Comparison of ENCODE assay signal across 9 mouse cellular contexts in the genomic region with DNA sequence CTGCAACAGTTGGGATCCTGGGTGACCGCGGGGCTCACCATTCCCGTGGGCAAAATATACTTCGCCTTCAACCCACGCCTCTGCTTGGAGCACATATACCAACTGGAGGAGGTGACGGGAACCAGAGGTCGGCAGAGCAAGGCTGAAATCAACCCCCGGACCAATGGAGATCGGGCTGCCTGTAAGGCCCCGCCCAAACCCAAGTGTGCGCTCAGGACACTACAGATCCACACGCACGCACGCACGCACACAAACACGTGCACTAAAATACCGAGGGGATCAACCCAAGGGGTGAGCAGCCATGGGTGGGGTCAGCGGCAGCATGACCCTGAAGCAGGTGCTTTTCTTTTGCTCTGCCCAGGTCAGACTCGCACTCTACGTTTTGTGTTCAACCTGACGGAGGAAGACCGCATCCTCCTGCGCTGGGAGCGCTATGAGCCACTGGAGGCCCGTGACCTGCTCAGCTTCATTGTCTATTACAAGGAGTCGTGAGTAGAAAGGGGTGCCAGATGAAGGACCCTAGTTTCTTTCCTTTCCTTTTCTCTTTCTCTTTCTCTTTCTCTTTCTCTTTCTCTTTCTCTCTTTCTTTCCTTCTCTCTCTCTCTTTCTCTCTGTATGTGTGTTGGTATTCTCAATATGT. TPM values are rescaled to one million over a fixed set of nuclear protein-coding genes. Genes with fewer than 3 reads are reported as not detected.
DNase-seq lines count a peak whose midpoint lies in the region; ATAC-seq and TF ChIP-seq lines count a peak whose summit lies in the region.
"Had no signal": no experiment of that assay in that cellular context is flagged by ENCODE, and none has a peak within 500 bp of the region (broad histone marks: within the 10 kb centered on the region; RNA-seq: fewer than 3 reads in every experiment).

No protein-coding gene starts in this region.

- H3K4me3 ChIP-seq in E14TG2a.4 (replicated peaks; ENCODE audit: low read length), result peak overlapping the region; percentile 60
- H3K4me3 ChIP-seq in forebrain, postnatal 0 days (ENCODE audit: low read depth, low read length), result peak overlapping the region; percentile 27
- H3K4me3 ChIP-seq in macrophage (ENCODE audit: inconsistent target), result peak overlapping the region; percentile 24
- H3K4me3 ChIP-seq: myocyte had no signal

- H3K4me1 ChIP-seq in E14TG2a.4 (replicated peaks; ENCODE audit: low read depth, low read length), result peaks cover 31% of the 10 kb centered on the region
- peaks cover 6% of the 10 kb centered on the region; the same call in 1 of the 2 replicates for H3K4me1 ChIP-seq in forebrain, postnatal 0 days (ENCODE audit: insufficient read depth)

- no peak for TF ChIP-seq CTCF in E14TG2a.4 (conservative IDR thresholded peaks at IDR 0.05; ENCODE audit: low read length)
- no peak for TF ChIP-seq CTCF in forebrain, postnatal 0 days (IDR thresholded peaks at IDR 0.05; ENCODE audit: low read depth)

- no peaks in the 10 kb centered on the region for H3K36me3 ChIP-seq in E14TG2a.4 (ENCODE audit: insufficient read depth, low read length)
- no peaks in the 10 kb centered on the region for H3K36me3 ChIP-seq in forebrain, postnatal 0 days (ENCODE audit: insufficient read depth)
- H3K36me3 ChIP-seq in macrophage (ENCODE audit: inconsistent target), result no peaks in the 10 kb centered on the region

- no peak overlapping the region for H3K9ac ChIP-seq in forebrain, postnatal 0 days

- peak overlapping the region; percentile 44 for H3K4me2 ChIP-seq in forebrain, postnatal 0 days (ENCODE audit: low read depth)

- no peaks in the 10 kb centered on the region for H3K79me2 ChIP-seq in macrophage (ENCODE audit: inconsistent target)

- no peak for ATAC-seq in forebrain, postnatal 0 days

- no peak overlapping the region for H3K27ac ChIP-seq in forebrain, postnatal 0 days (ENCODE audit: low read depth, low read length)
- H3K27ac ChIP-seq in macrophage, result no peak overlapping the region

- H3K27me3 ChIP-seq in E14TG2a.4 (ENCODE audit: insufficient read depth, low read length), result peaks cover 100% of the 10 kb centered on the region
- H3K27me3 ChIP-seq in forebrain, postnatal 0 days (ENCODE audit: insufficient read depth, low read length), result peaks cover 10% of the 10 kb centered on the region

- intact Hi-C loops in heart, postnatal 10 days (cut with DNase I), result no loop called here

- no peaks in the 10 kb centered on the region for H3K9me3 ChIP-seq in E14TG2a.4 (ENCODE audit: low read length)
- H3K9me3 ChIP-seq in forebrain, postnatal 0 days (ENCODE audit: low read length), result no peaks in the 10 kb centered on the region

- peak; percentile 90 for DNase-seq in heart, adult 11 months
- no peak for DNase-seq in heart, postnatal 10 days
- no peak for DNase-seq in forebrain, postnatal 0 days
- DNase-seq in right cerebral cortex, postnatal 10 days (ENCODE audit: low spot score in 2 of 2), result no peak
- DNase-seq in right cerebral cortex, postnatal 36 days (ENCODE audit: low spot score in 2 of 2), result no peak
- no peak for DNase-seq in thymus, postnatal 10 days (ENCODE audit: low spot score in 2 of 2)

- 4% methylated on average over 26 of the region's 26 CpGs for WGBS in forebrain, postnatal 0 days
- WGBS in macrophage (ENCODE audit: missing documents), result 1% methylated on average over 20 of the region's 26 CpGs

RNA-seq across cellular contexts. Expression of a gene that starts 7.4 kb away (rescaled TPM):
- total RNA-seq in heart, postnatal 10 days (2021), result under 1 TPM; 0.20 to 0.55 TPM
- 0.54 and 8.7 TPM in 2 replicates for total RNA-seq in forebrain, postnatal 0 days (2014; rRNA removed)
- 0.23 TPM in 2 replicates for polyA plus RNA-seq in forebrain, postnatal 0 days (2015; fragmentation: Nextera tagmentation; extraction: Ambion mirVana)
- total RNA-seq in macrophage (2018; cell fraction: chromatin; rRNA removed), result 1 to 10 TPM in 1 of 26 experiments, under 1 TPM in 7, not detected in 18; 0.12 to 1.4 (median 0.26) TPM
- under 1 TPM in 3 of 26 experiments, not detected in 23; 0.03 to 0.05 (median 0.03) TPM for total RNA-seq in macrophage (2018; cell fraction: cytosol; rRNA removed)
- total RNA-seq in macrophage (2018; cell fraction: nucleus; rRNA removed), result 1 to 10 TPM in 1 of 26 experiments, under 1 TPM in 9, not detected in 16; 0.10 to 1.8 (median 0.19) TPM
- not detected in 3 replicates for polyA plus RNA-seq in macrophage (2018)
- polyA plus RNA-seq: myocyte had no signal

RNA-seq across cellular contexts. Expression of a gene that starts 9.2 kb away (rescaled TPM):
- total RNA-seq in heart, postnatal 10 days (2021), result under 1 TPM; 0.15 to 0.29 TPM
- 1.5 and 2.2 TPM in 2 replicates for total RNA-seq in forebrain, postnatal 0 days (2014; rRNA removed)
- polyA plus RNA-seq in forebrain, postnatal 0 days (2015; fragmentation: Nextera tagmentation; extraction: Ambion mirVana), result 1.7 and 2.9 TPM in 2 replicates
- not detected for total RNA-seq in macrophage (2018; cell fraction: chromatin; rRNA removed)
- total RNA-seq in macrophage (2018; cell fraction: cytosol; rRNA removed), result not detected
- total RNA-seq in macrophage (2018; cell fraction: nucleus; rRNA removed), result not detected
- polyA plus RNA-seq in macrophage (2018), result not detected in 3 replicates
- polyA plus RNA-seq: myocyte had no signal

RNA-seq across cellular contexts. Expression of a gene that starts 19.9 kb away (rescaled TPM):
- 10 to 100 TPM; 29.5 to 30.7 TPM for total RNA-seq in heart, postnatal 10 days (2021)
- 10.4 and 12.3 TPM in 2 replicates for total RNA-seq in forebrain, postnatal 0 days (2014; rRNA removed)
- 4.3 and 4.9 TPM in 2 replicates for polyA plus RNA-seq in forebrain, postnatal 0 days (2015; fragmentation: Nextera tagmentation; extraction: Ambion mirVana)
- 1 to 10 TPM in 3 of 26 experiments, under 1 TPM in 8, not detected in 15; 0.12 to 4.1 (median 0.66) TPM for total RNA-seq in macrophage (2018; cell fraction: chromatin; rRNA removed)
- under 1 TPM in 17 of 26 experiments, not detected in 9; 0.04 to 0.44 (median 0.10) TPM for total RNA-seq in macrophage (2018; cell fraction: cytosol; rRNA removed)
- total RNA-seq in macrophage (2018; cell fraction: nucleus; rRNA removed), result 1 to 10 TPM in 2 of 26 experiments, under 1 TPM in 7, not detected in 17; 0.36 to 1.4 (median 0.63) TPM
- polyA plus RNA-seq in macrophage (2018), result 0.07 to 0.30 TPM in 2 of 3 replicates, not detected in the other

RNA-seq across cellular contexts. Expression of a gene that starts 42.4 kb away (rescaled TPM):
- under 1 TPM; 0.10 to 0.31 TPM for total RNA-seq in heart, postnatal 10 days (2021)
- not detected in 2 replicates for total RNA-seq in forebrain, postnatal 0 days (2014; rRNA removed)
- polyA plus RNA-seq in forebrain, postnatal 0 days (2015; fragmentation: Nextera tagmentation; extraction: Ambion mirVana), result not detected in 2 replicates
- not detected for total RNA-seq in macrophage (2018; cell fraction: chromatin; rRNA removed)
- total RNA-seq in macrophage (2018; cell fraction: cytosol; rRNA removed), result not detected
- total RNA-seq in macrophage (2018; cell fraction: nucleus; rRNA removed), result not detected
- not detected in 3 replicates for polyA plus RNA-seq in macrophage (2018)
- polyA plus RNA-seq: myocyte had no signal

RNA-seq across cellular contexts. Expression of a gene that starts 55.7 kb away (rescaled TPM):
- total RNA-seq in heart, postnatal 10 days (2021), result under 1 TPM; 0.29 to 0.50 TPM
- 2.2 and 3.0 TPM in 2 replicates for total RNA-seq in forebrain, postnatal 0 days (2014; rRNA removed)
- polyA plus RNA-seq in forebrain, postnatal 0 days (2015; fragmentation: Nextera tagmentation; extraction: Ambion mirVana), result 0.77 and 1.6 TPM in 2 replicates
- under 1 TPM in 1 of 26 experiments, not detected in 25; 0.68 TPM for total RNA-seq in macrophage (2018; cell fraction: chromatin; rRNA removed)
- total RNA-seq in macrophage (2018; cell fraction: cytosol; rRNA removed), result under 1 TPM in 3 of 26 experiments, not detected in 23; under 0.01 to 0.04 (median 0.03) TPM
- not detected for total RNA-seq in macrophage (2018; cell fraction: nucleus; rRNA removed)
- 0.22 TPM in 1 of 3 replicates, not detected in the others for polyA plus RNA-seq in macrophage (2018)
